Mouse (Mus musculus): ENCODE data around the gene Gm20388.
A peak's percentile ranks its signal among the peaks of the same experiment; 100 is the strongest.

The Gm20388 gene

GRCm38 (mm10) chr8:120435781-120436180 lies 525.1 kb downstream of the Gm20388 start:
- no peak for DNase-seq (ENCODE audit: low read depth, low spot score)

GRCm38 (mm10) chr8:120436491-120437030 lies 525.9 kb downstream of the Gm20388 start:
- no peak for DNase-seq (ENCODE audit: low read depth, low spot score)

GRCm38 (mm10) chr8:120437207-120437606 lies 526.6 kb downstream of the Gm20388 start:
- no peak for DNase-seq (ENCODE audit: low read depth, low spot score)

DNA sequence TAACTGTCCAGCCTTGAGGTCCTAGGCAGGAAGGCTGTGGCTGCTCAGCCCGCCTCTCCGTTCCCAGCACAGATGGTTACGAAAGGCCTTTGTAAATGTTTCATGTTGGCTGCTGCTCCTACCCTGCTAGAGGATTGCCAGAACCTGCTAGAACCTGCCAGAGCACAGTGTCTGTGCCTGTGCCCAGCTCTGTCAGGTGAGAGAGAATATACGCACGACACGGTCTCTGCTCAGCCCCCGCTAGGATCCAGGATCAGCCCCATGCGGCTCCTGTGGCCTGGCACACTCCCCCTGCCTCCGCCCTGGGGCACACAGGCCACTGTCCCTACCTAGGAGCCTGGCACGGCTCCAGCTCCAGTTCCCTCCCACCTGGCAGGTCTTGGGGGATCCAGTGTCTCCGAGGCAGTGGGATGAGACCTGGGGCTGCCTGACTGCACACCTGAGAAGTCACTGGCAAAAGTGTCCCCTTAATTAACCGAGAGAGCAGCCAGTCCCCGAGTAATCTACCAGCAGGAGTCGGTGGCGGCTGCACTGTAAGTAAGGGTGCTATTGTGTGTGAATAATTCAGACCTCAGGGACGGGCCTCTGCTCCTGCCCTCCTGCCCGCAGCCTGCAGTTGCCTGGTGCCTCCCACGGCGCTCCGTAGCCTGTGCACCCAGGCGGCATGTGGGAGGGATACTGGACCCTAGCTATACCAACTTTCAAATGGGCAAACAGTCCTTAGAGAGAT lies 527.2 kb downstream of the Gm20388 start:
- DNase-seq (ENCODE audit: low read depth, low spot score), result no peak

DNA sequence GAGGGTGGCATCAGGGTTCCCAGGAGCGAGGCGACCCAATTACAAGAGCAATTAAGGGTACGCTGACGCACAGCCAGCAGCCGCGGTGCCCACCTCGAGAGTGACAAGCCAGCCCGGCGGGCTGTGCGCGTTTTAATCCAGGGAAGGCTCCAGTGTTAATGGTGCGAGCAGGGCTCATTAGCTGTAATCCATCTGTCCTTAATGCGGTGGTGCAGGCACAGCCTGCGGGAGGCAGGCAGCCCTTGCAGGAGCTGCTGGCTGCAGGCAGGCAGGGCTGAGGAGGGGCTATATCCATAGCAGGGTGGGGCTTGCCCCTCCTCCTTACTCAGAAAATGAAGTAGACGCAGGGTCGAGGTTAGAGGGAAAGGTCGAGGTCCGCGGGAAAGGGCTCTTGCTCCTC lies 528.7 kb downstream of the Gm20388 start:
- peak; percentile 47 for DNase-seq (ENCODE audit: low read depth, low spot score)

DNA sequence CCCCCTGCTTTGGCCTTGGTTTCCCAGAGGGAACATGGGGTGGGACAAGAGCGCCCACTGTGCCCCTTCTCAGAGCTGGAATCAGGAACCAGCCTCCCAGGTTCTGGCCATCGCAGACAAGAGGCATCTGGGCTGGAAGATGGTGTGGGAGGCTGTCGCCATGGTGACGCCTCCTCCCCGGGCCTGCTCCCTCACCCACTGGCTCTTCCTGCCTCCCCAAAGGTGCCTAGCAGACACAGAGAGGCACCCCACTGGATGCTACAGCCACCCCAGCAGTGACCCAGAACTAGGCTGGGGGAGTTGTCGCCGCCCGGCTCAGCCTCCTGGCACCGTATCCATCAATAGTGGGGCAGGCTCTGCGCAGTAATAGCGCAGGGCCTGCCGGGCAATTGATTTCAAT lies 530.1 kb downstream of the Gm20388 start:
- no peak for DNase-seq (ENCODE audit: low read depth, low spot score)

GRCm38 (mm10) chr8:120441637-120442036 lies 531.0 kb downstream of the Gm20388 start:
- DNase-seq (ENCODE audit: low read depth, low spot score), result no peak

- no peak for DNase-seq (ENCODE audit: low read depth, low spot score)
These were observed 531.8 kb downstream of the Gm20388 start for GRCm38 (mm10) chr8:120442306-120443003.

- DNase-seq (ENCODE audit: low read depth, low spot score), result no peak
These were observed 534.6 kb downstream of the Gm20388 start for GRCm38 (mm10) chr8:120445249-120445648.

DNA sequence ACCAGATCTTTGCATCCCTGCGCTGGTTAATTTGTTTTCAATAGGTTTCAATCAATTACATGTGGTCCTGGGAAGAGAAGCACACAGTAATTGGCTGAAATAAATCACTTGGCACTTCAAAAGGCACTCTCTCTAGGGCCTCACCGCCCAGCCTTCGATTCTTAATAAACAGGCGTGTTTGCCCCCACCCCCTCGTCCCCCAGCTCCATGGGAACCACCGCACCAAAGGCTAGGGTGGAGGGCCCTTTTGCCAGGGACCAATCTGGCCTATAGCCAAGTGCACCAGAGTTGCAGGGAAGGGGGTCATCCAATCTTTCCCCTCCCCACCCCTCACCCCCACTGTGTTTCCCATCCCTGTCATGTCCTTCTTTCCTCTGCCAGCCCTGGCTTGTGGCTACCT lies 537.5 kb downstream of the Gm20388 start:
- DNase-seq (ENCODE audit: low read depth, low spot score), result no peak

- no peak for DNase-seq (ENCODE audit: low read depth, low spot score)
These were observed 538.5 kb downstream of the Gm20388 start for GRCm38 (mm10) chr8:120449139-120449538.

- no peak for DNase-seq (ENCODE audit: low read depth, low spot score)
These were observed 539.0 kb downstream of the Gm20388 start for GRCm38 (mm10) chr8:120449608-120450031.

GRCm38 (mm10) chr8:120452111-120452510 lies 541.5 kb downstream of the Gm20388 start:
- no peak for DNase-seq (ENCODE audit: low read depth, low spot score)

DNA sequence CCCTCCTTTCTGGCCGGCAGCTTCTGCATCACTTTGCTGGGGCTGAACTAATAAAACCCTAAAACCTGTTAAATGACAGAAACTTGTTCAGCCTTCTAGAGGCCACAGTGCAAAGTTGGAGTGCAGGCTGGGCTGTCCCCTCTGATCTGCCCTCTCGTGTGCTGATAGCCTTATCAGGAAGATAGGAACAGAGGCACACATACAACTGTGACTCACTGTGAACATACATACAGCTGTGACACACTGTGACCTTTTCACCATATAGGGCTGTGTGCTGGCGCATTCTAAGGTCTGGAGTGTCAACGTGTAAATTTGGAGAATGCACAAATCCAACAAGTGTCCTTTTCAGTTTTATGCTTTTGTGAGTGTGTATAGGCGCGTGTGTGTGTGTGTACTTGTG lies 543.8 kb downstream of the Gm20388 start:
- DNase-seq (ENCODE audit: low read depth, low spot score), result no peak

- no peak for DNase-seq (ENCODE audit: low read depth, low spot score)
These were observed 549.7 kb downstream of the Gm20388 start for GRCm38 (mm10) chr8:120460375-120460774.

- no peak for DNase-seq (ENCODE audit: low read depth, low spot score)
These were observed 551.5 kb downstream of the Gm20388 start for GRCm38 (mm10) chr8:120462119-120462551.

GRCm38 (mm10) chr8:120462611-120463010 lies 552.0 kb downstream of the Gm20388 start:
- no peak for DNase-seq (ENCODE audit: low read depth, low spot score)

DNA sequence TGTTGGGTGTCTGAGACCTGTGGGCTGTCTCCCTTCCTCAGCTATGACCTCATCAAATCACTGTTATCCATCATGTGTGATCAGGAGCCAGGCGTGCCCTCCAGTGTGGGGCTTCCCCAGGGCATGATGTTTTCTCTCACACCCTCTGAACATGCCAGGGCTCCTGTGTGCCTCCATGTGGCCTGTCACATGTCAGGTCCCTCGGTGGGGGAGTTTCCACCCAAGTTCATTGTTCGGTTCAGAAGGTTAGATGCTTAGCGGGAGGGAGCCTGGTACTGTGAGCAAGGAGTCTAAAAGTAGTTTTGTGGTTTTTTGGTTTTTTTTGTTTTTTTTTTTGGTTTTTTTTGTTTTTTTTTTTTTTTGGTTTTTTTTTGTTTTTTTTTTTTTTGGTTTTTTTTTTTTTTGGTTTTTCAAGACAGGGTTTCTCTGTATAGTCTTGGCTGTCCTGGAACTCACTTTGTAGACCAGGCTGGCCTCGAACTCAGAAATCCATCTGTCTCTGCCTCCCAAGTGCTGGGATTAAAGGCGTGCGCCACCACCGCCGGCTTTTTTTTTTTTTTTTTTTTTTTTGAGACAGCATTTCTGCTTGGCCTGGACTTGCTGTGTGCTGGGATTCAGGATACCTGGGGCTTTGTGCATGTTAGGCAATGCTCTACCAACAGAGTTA lies 553.4 kb downstream of the Gm20388 start:
- DNase-seq (ENCODE audit: low read depth, low spot score), result no peak

GRCm38 (mm10) chr8:120464585-120464937 lies 553.9 kb downstream of the Gm20388 start:
- no peak for DNase-seq (ENCODE audit: low read depth, low spot score)

- DNase-seq (ENCODE audit: low read depth, low spot score), result peak; percentile 46
These were observed 555.1 kb downstream of the Gm20388 start for GRCm38 (mm10) chr8:120465710-120466109.

GRCm38 (mm10) chr8:120466266-120466665 lies 555.6 kb downstream of the Gm20388 start:
- DNase-seq (ENCODE audit: low read depth, low spot score), result no peak

- no peak for DNase-seq (ENCODE audit: low read depth, low spot score)
These were observed 557.0 kb downstream of the Gm20388 start for GRCm38 (mm10) chr8:120467598-120467997.

Measured in ES-CJ7 (cell line).